Mouse (Mus musculus) cortical plate, adult 2 months (tissue): ENCODE results near the gene Hist1h2bq.

Source experiments
- CTCF ChIP-seq: fragments of 200-500 bp; IDR thresholded peaks from 2 replicates; pipeline ENCODE4 v1.5.1; 2011; ENCODE audit warnings: mild to moderate bottlenecking, control low read depth, low read length; ENCODE audit not compliant: insufficient read depth; ENCODE audit errors: extremely low read depth
- POLR2A ChIP-seq: fragments of 200-500 bp; IDR thresholded peaks from 2 replicates; pipeline ENCODE4 v1.6.1; 2011; ENCODE audit warnings: mild to moderate bottlenecking, low read length, control low read depth; ENCODE audit not compliant: insufficient read depth; ENCODE audit errors: extremely low read depth

- TF ChIP-seq CTCF, result no peak
- no peak for TF ChIP-seq POLR2A
Observed at GRCm38 (mm10) chr13:21855146-21855545, 45.1 kb upstream of the Hist1h2bq start.
